Mouse (Mus musculus): ENCODE measurements at regions not wholly inside any gene's neighbourhood (a gene's known extent, or its start where the extent isn't known, plus 50 kb on each side); places are given as distances from the start of the nearest gene placed in this dataset.

- no peak for DNase-seq
Observed at GRCm38 (mm10) chr14:110276192-110276591, 478.8 kb downstream of the Slitrk6 start.

- DNase-seq = no peak
Observed at GRCm38 (mm10) chr14:110271270-110271669, 483.7 kb downstream of the Slitrk6 start.

GRCm38 (mm10) chr14:110244466-110244865 is 510.5 kb downstream of the Slitrk6 start:
- DNase-seq = no peak

GRCm38 (mm10) chr14:110243549-110243948 is 511.4 kb downstream of the Slitrk6 start:
- no peak for DNase-seq

GRCm38 (mm10) chr14:110238800-110239199 is 516.1 kb downstream of the Slitrk6 start:
- DNase-seq = no peak

- no peak for DNase-seq
Observed at GRCm38 (mm10) chr14:110224678-110225446, 530.1 kb downstream of the Slitrk6 start.

GRCm38 (mm10) chr14:110190987-110191607 is 563.9 kb downstream of the Slitrk6 start:
- DNase-seq = no peak

GRCm38 (mm10) chr14:110190471-110190870 is 564.5 kb downstream of the Slitrk6 start:
- DNase-seq = no peak

GRCm38 (mm10) chr14:110179166-110179565 is 575.8 kb downstream of the Slitrk6 start:
- DNase-seq = no peak

- no peak for DNase-seq
Observed at GRCm38 (mm10) chr14:110171162-110172117, 583.5 kb downstream of the Slitrk6 start.

GRCm38 (mm10) chr14:110168632-110169031 is 586.3 kb downstream of the Slitrk6 start:
- DNase-seq = no peak

- DNase-seq = no peak
Observed at GRCm38 (mm10) chr14:110128265-110128664, 626.7 kb downstream of the Slitrk6 start.

- DNase-seq = no peak
Observed at GRCm38 (mm10) chr14:110125936-110126710, 628.8 kb downstream of the Slitrk6 start.

- no peak for DNase-seq
Observed at GRCm38 (mm10) chr14:110122710-110123109, 632.2 kb downstream of the Slitrk6 start.

- DNase-seq = no peak
Observed at GRCm38 (mm10) chr14:110115578-110115977, 639.4 kb downstream of the Slitrk6 start.

GRCm38 (mm10) chr14:110100852-110101251 is 654.1 kb downstream of the Slitrk6 start:
- no peak for DNase-seq

GRCm38 (mm10) chr14:110078351-110078750 is 676.6 kb downstream of the Slitrk6 start:
- no peak for DNase-seq

- DNase-seq = no peak
Observed at GRCm38 (mm10) chr14:110047748-110048147, 707.2 kb downstream of the Slitrk6 start.

- no peak for DNase-seq
Observed at GRCm38 (mm10) chr14:110043211-110043610, 711.7 kb downstream of the Slitrk6 start.

GRCm38 (mm10) chr14:110021812-110022211 is 733.1 kb downstream of the Slitrk6 start:
- no peak for DNase-seq

- DNase-seq = no peak
Observed at GRCm38 (mm10) chr14:110015126-110015525, 739.8 kb downstream of the Slitrk6 start.

GRCm38 (mm10) chr14:110013229-110013628 is 741.7 kb downstream of the Slitrk6 start:
- DNase-seq = no peak

Data from kidney, postnatal 25 days (tissue).